Mouse (Mus musculus): ENCODE measurements around the gene Kdm7a.

DNA sequence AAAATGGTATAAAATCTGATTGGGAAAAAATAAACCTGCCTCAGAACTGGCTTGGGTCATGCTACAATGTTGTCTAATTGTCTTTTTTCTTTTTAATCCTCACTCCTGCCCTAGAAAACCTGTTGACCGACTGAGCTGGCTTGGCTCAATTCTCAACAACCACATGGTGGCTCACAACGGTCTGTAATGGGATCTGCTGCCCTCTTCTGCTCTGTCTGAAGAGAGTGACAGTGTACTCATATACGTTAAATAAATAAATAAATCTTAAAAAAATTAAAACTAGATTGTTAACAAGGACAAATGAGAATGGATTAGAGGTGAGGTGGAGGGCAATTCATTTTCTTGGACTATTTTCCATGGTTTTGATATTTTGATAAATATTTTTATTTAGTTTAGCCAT, 85.9 kb downstream of the Kdm7a start:
- TF ChIP-seq CTCF (IDR thresholded peaks at IDR 0.05; ENCODE audit: insufficient read depth, low read length), result no peak
- no peak for TF ChIP-seq POLR2A (IDR thresholded peaks at IDR 0.05; ENCODE audit: borderline replicate concordance, extremely low read depth, low read depth, low read length)
